Mouse (Mus musculus) bone marrow, adult 2 months (tissue): ENCODE measurements around the gene Ppef2. TPM values are rescaled to one million over a fixed set of nuclear protein-coding genes. Genes with fewer than 3 reads are reported as not detected.
"Not testable (repeated sequence)": the region's sequence is repeated elsewhere in the genome, so short reads cannot be mapped to it uniquely, and the experiment has no call there.

Experiments
- H3K27ac ChIP-seq: fragments of 200-500 bp; 2 replicates; pipeline ENCODE4 v1.5.1; 2012; ENCODE audit warnings: low read depth, mild to moderate bottlenecking, control low read depth, inconsistent platforms, low read length; ENCODE audit not compliant: control insufficient read depth, poor library complexity, insufficient read depth
- H3K4me1 ChIP-seq: fragments of 200-500 bp; 2 replicates; pipeline ENCODE4 v1.6.1; 2011; ENCODE audit warnings: low read length; ENCODE audit not compliant: control insufficient read depth, insufficient read depth
- H3K4me3 ChIP-seq: fragments of 200-500 bp; replicated peaks from 2 replicates; pipeline ENCODE3; 2011; ENCODE audit warnings: mild to moderate bottlenecking, low read depth, low read length, control low read depth; ENCODE audit not compliant: control insufficient read depth
- CTCF ChIP-seq: fragments of 200-500 bp; IDR thresholded peaks from 2 replicates; pipeline ENCODE4 v1.5.1; 2011; ENCODE audit warnings: low read length, control low read depth; ENCODE audit not compliant: control insufficient read depth, insufficient read depth
- POLR2A ChIP-seq: fragments of 200-500 bp; IDR thresholded peaks from 2 replicates; pipeline ENCODE4 v1.6.1; 2011; ENCODE audit warnings: low read depth, mild to moderate bottlenecking, control low read depth, low read length, borderline replicate concordance; ENCODE audit not compliant: control insufficient read depth
- WGBS: fragments of 180-500 bp; shearing (Covaris S2); methylation state at CpG from one replicate; pipeline ENCODE4 v1.1.7; 2018; 5-methylcytosine and 5-hydroxymethylcytosine counted together
- polyA plus RNA-seq: library from polyadenylated mRNA; stranded (reverse); fragments of >200 nt; gene quantifications from 2 replicates; pipeline ENCODE4 v1.2.4, GENCODE M21; 2011; ENCODE audit warnings: low replicate concordance; ENCODE audit not compliant: missing spikeins, insufficient read depth, insufficient read length

Gene Ppef2
- polyA plus RNA-seq, 1 experiment, result not detected

- Histone ChIP-seq H3K4me3 (no peak overlapping the region), H3K27ac (no peak overlapping the region), H3K4me1 (no peaks in the 10 kb centered on the region)
- TF ChIP-seq POLR2A (no peak), CTCF (no peak)
- 74% methylated on average over 6 of the region's 6 CpGs for WGBS
Observed at GRCm38 (mm10) chr5:92206121-92206520, 50.0 kb downstream of the Ppef2 start.

GRCm38 (mm10) chr5:92205706-92206105, 50.4 kb downstream of the Ppef2 start:
- H3K4me3 ChIP-seq, result no peak overlapping the region
- no peaks in the 10 kb centered on the region for H3K4me1 ChIP-seq
- TF ChIP-seq CTCF, result no peak
- TF ChIP-seq POLR2A, result no peak
- no peak overlapping the region for H3K27ac ChIP-seq
- WGBS, result 76% methylated on average over 5 of the region's 5 CpGs

GRCm38 (mm10) chr5:92205184-92205583, 50.9 kb downstream of the Ppef2 start:
- no peak overlapping the region for H3K27ac ChIP-seq
- no peak overlapping the region for H3K4me3 ChIP-seq
- H3K4me1 ChIP-seq, result no peaks in the 10 kb centered on the region
- no peak for TF ChIP-seq POLR2A
- no peak for TF ChIP-seq CTCF
- WGBS, result 5% methylated on average over 7 of the region's 7 CpGs

GRCm38 (mm10) chr5:92204162-92205036, 51.7 kb downstream of the Ppef2 start:
- TF ChIP-seq POLR2A, result no peak
- no peak for TF ChIP-seq CTCF
- H3K27ac ChIP-seq, result no peak overlapping the region
- no peaks in the 10 kb centered on the region for H3K4me1 ChIP-seq
- no peak overlapping the region for H3K4me3 ChIP-seq
- 50% methylated on average over 6 of the region's 6 CpGs for WGBS

- WGBS, result 87% methylated on average over 8 of the region's 8 CpGs
- Histone ChIP-seq H3K27ac (no peak overlapping the region), H3K4me3 (no peak overlapping the region), H3K4me1 (no peaks in the 10 kb centered on the region)
- TF ChIP-seq POLR2A (no peak), CTCF (no peak)
Observed at GRCm38 (mm10) chr5:92198266-92198665, 57.8 kb downstream of the Ppef2 start.

GRCm38 (mm10) chr5:92196895-92197811, 58.9 kb downstream of the Ppef2 start:
- TF ChIP-seq POLR2A (no peak), CTCF (no peak)
- Histone ChIP-seq H3K27ac (no peak overlapping the region), H3K4me1 (no peaks in the 10 kb centered on the region), H3K4me3 (no peak overlapping the region)
- 92% methylated on average over 15 of the region's 15 CpGs for WGBS

GRCm38 (mm10) chr5:92195716-92196115, 60.4 kb downstream of the Ppef2 start:
- peak; percentile 65 for TF ChIP-seq CTCF
- not testable (repeated sequence) for H3K4me1 ChIP-seq, H3K4me3 ChIP-seq, H3K27ac ChIP-seq
- WGBS, result 47% methylated on average over 2 of the region's 2 CpGs

- no peak overlapping the region for H3K27ac ChIP-seq
- no peak for TF ChIP-seq POLR2A
- no peak for TF ChIP-seq CTCF
- H3K4me3 ChIP-seq, result no peak overlapping the region
- H3K4me1 ChIP-seq, result no peaks in the 10 kb centered on the region
- 87% methylated on average over 7 of the region's 7 CpGs for WGBS
Observed at GRCm38 (mm10) chr5:92188881-92189483, 67.1 kb downstream of the Ppef2 start.
